Mouse (Mus musculus) neural tube, embryonic 13.5 days (tissue): ENCODE results near the gene Ms4a10. TPM values are rescaled to one million over a fixed set of nuclear protein-coding genes. Genes with fewer than 3 reads are reported as not detected.

Experiments used
- ATAC-seq: fragments of 200-750 bp; cut with Nextera tagmentation; 2 replicates; pipeline ENCODE4 v1.8.0; 2017; ENCODE audit warnings: low read depth, mild to moderate bottlenecking, moderate TSS enrichment, moderate library complexity
- H3K27ac ChIP-seq: fragments of 300-500 bp; sonication (generic); replicated peaks from 2 replicates; pipeline ENCODE4 v1.5.1; 2015; ENCODE audit warnings: moderate library complexity, mild to moderate bottlenecking, inconsistent platforms
- H3K27me3 ChIP-seq: fragments of 300-500 bp; sonication (generic); 2 replicates; pipeline ENCODE4 v1.6.1; 2015; ENCODE audit warnings: mild to moderate bottlenecking, inconsistent platforms
- H3K36me3 ChIP-seq: fragments of 300-500 bp; sonication (generic); 2 replicates; pipeline ENCODE4 v1.6.1; 2015; ENCODE audit warnings: mild to moderate bottlenecking, inconsistent platforms
- H3K4me1 ChIP-seq: fragments of 300-500 bp; sonication (generic); replicated peaks from 2 replicates; pipeline ENCODE4 v1.6.1; 2015; ENCODE audit warnings: inconsistent platforms
- H3K4me2 ChIP-seq: fragments of 300-500 bp; sonication (generic); 2 replicates; pipeline ENCODE4 v1.6.1; 2015; ENCODE audit warnings: inconsistent platforms, mild to moderate bottlenecking, moderate library complexity
- H3K4me3 ChIP-seq: fragments of 300-500 bp; sonication (generic); 2 replicates; pipeline ENCODE4 v1.5.1; 2015; ENCODE audit warnings: mild to moderate bottlenecking, inconsistent platforms
- H3K9ac ChIP-seq: fragments of 300-500 bp; sonication (generic); 2 replicates; pipeline ENCODE4 v1.6.1; 2015; ENCODE audit warnings: moderate library complexity, mild to moderate bottlenecking, inconsistent platforms
- H3K9me3 ChIP-seq: fragments of 300-500 bp; sonication (generic); 2 replicates; pipeline ENCODE4 v1.6.1; 2016; ENCODE audit warnings: inconsistent platforms
- WGBS: fragments of 180-500 bp; shearing (Covaris S2); methylation state at CpG from one replicate; pipeline ENCODE4 v1.1.7; 2015; 5-methylcytosine and 5-hydroxymethylcytosine counted together
- polyA plus RNA-seq: library from polyadenylated mRNA; unstranded; fragments of >200 nt; fragmentation: Nextera tagmentation; extraction: Ambion mirVana; gene quantifications from 2 replicates; pipeline ENCODE4 v1.2.1, GENCODE M21; 2015

Ms4a10 gene
- not detected in 2 replicates for polyA plus RNA-seq

- Histone ChIP-seq H3K4me1 (0 out of 2 replicates have a peak, but pooled peaks cover under 1% of the 10 kb centered on the region), H3K4me3 (no peak within 1 kb of the TSS), H3K27ac (no peak within 1 kb of the TSS), H3K9ac (no peak within 1 kb of the TSS), H3K36me3 (no peaks in the 10 kb centered on the region), H3K9me3 (0 out of 2 replicates have a peak, but pooled peaks cover 3% of the 10 kb centered on the region), H3K27me3 (no peaks in the 10 kb centered on the region), H3K4me2 (no peak within 1 kb of the TSS)
- no peak for ATAC-seq
- 71% methylated on average over 4 of the region's 4 CpGs for WGBS
Observed at GRCm38 (mm10) chr19:10974238-10974865, at the start of gene Ms4a10. Gene Ms4a10 (minus strand): TSS chr19:10974670.

- no peaks in the 10 kb centered on the region for H3K36me3 ChIP-seq
- H3K27ac ChIP-seq: no peak overlapping the region
- no peak for ATAC-seq
- H3K9me3 ChIP-seq: no peaks in the 10 kb centered on the region
- H3K4me3 ChIP-seq: no peak overlapping the region
- no peaks in the 10 kb centered on the region for H3K4me1 ChIP-seq
- no peak overlapping the region for H3K9ac ChIP-seq
- H3K4me2 ChIP-seq: no peak overlapping the region
- no peaks in the 10 kb centered on the region for H3K27me3 ChIP-seq
Observed at GRCm38 (mm10) chr19:11022382-11022781, 47.9 kb upstream of the Ms4a10 start.

GRCm38 (mm10) chr19:11017891-11018290, 43.4 kb upstream of the Ms4a10 start, which contains the start of gene Ms4a18:
Gene Ms4a18 (minus strand): TSS chr19:11018031.
- Histone ChIP-seq H3K9me3 (no peaks in the 10 kb centered on the region), H3K4me2 (no peak within 1 kb of the TSS), H3K36me3 (no peaks in the 10 kb centered on the region), H3K9ac (no peak within 1 kb of the TSS), H3K27me3 (no peaks in the 10 kb centered on the region), H3K4me3 (no peak within 1 kb of the TSS), H3K4me1 (no peaks in the 10 kb centered on the region), H3K27ac (no peak within 1 kb of the TSS)
- 85% methylated on average over 3 of the region's 3 CpGs for WGBS
- ATAC-seq: no peak

GRCm38 (mm10) chr19:11017251-11017650, 42.8 kb upstream of the Ms4a10 start:
- ATAC-seq: no peak
- Histone ChIP-seq H3K4me3 (no peak overlapping the region), H3K36me3 (no peaks in the 10 kb centered on the region), H3K9ac (no peak overlapping the region), H3K9me3 (no peaks in the 10 kb centered on the region), H3K4me2 (no peak overlapping the region), H3K4me1 (no peaks in the 10 kb centered on the region), H3K27ac (no peak overlapping the region), H3K27me3 (no peaks in the 10 kb centered on the region)
- WGBS: 69% methylated on average over 2 of the region's 2 CpGs

- H3K27ac ChIP-seq: no peak overlapping the region
- H3K9me3 ChIP-seq: no peaks in the 10 kb centered on the region
- no peaks in the 10 kb centered on the region for H3K4me1 ChIP-seq
- no peak overlapping the region for H3K4me2 ChIP-seq
- no peaks in the 10 kb centered on the region for H3K36me3 ChIP-seq
- 86% methylated on average over 1 of the region's 1 CpGs for WGBS
- no peak overlapping the region for H3K9ac ChIP-seq
- no peak overlapping the region for H3K4me3 ChIP-seq
- no peak for ATAC-seq
- H3K27me3 ChIP-seq: no peaks in the 10 kb centered on the region
Observed at GRCm38 (mm10) chr19:11015998-11016397, 41.5 kb upstream of the Ms4a10 start.

- Histone ChIP-seq H3K9ac (no peak overlapping the region), H3K4me1 (no peaks in the 10 kb centered on the region), H3K36me3 (no peaks in the 10 kb centered on the region), H3K9me3 (no peaks in the 10 kb centered on the region), H3K27me3 (no peaks in the 10 kb centered on the region), H3K4me3 (no peak overlapping the region), H3K4me2 (no peak overlapping the region), H3K27ac (no peak overlapping the region)
- no peak for ATAC-seq
Observed at GRCm38 (mm10) chr19:11015468-11015867, 41.0 kb upstream of the Ms4a10 start.

- 90% methylated on average over 7 of the region's 7 CpGs for WGBS
Observed at GRCm38 (mm10) chr19:10993150-10993549, 18.7 kb upstream of the Ms4a10 start, which contains the start of gene Ms4a15. Gene Ms4a15 (minus strand): TSS chr19:10993250.

GRCm38 (mm10) chr19:10991911-10992310, 17.4 kb upstream of the Ms4a10 start:
- Histone ChIP-seq H3K9me3 (no peaks in the 10 kb centered on the region), H3K27ac (no peak overlapping the region), H3K36me3 (no peaks in the 10 kb centered on the region), H3K4me1 (no peaks in the 10 kb centered on the region), H3K9ac (no peak overlapping the region), H3K4me3 (no peak overlapping the region), H3K4me2 (no peak overlapping the region), H3K27me3 (no peaks in the 10 kb centered on the region)
- no peak for ATAC-seq

More at GRCm38 (mm10) chr19:10993150-10993549, 18.7 kb upstream of the Ms4a10 start, which contains the start of gene Ms4a15:
- no peak within 1 kb of the TSS for H3K4me2 ChIP-seq
- no peaks in the 10 kb centered on the region for H3K36me3 ChIP-seq
- no peaks in the 10 kb centered on the region for H3K9me3 ChIP-seq
- H3K9ac ChIP-seq: no peak within 1 kb of the TSS
- no peaks in the 10 kb centered on the region for H3K27me3 ChIP-seq
- H3K4me1 ChIP-seq: no peaks in the 10 kb centered on the region
- no peak for ATAC-seq
- H3K4me3 ChIP-seq: no peak within 1 kb of the TSS
- H3K27ac ChIP-seq: no peak within 1 kb of the TSS

- Histone ChIP-seq H3K4me2 (no peak overlapping the region), H3K36me3 (no peaks in the 10 kb centered on the region), H3K9ac (no peak overlapping the region), H3K4me3 (no peak overlapping the region), H3K9me3 (no peaks in the 10 kb centered on the region), H3K4me1 (no peaks in the 10 kb centered on the region), H3K27me3 (no peaks in the 10 kb centered on the region), H3K27ac (no peak overlapping the region)
- ATAC-seq: no peak
- 61% methylated on average over 1 of the region's 1 CpGs for WGBS
Observed at GRCm38 (mm10) chr19:10990751-10991150, 16.3 kb upstream of the Ms4a10 start.

GRCm38 (mm10) chr19:10988563-10988962, 14.1 kb upstream of the Ms4a10 start:
- H3K36me3 ChIP-seq: no peaks in the 10 kb centered on the region
- ATAC-seq: no peak
- no peaks in the 10 kb centered on the region for H3K4me1 ChIP-seq
- H3K27me3 ChIP-seq: no peaks in the 10 kb centered on the region
- H3K27ac ChIP-seq: no peak overlapping the region
- H3K4me2 ChIP-seq: no peak overlapping the region
- no peak overlapping the region for H3K4me3 ChIP-seq
- H3K9ac ChIP-seq: no peak overlapping the region
- WGBS: 94% methylated on average over 1 of the region's 1 CpGs
- H3K9me3 ChIP-seq: no peaks in the 10 kb centered on the region

- no peaks in the 10 kb centered on the region for H3K36me3 ChIP-seq
- no peak overlapping the region for H3K4me2 ChIP-seq
- no peaks in the 10 kb centered on the region for H3K9me3 ChIP-seq
- H3K27me3 ChIP-seq: no peaks in the 10 kb centered on the region
- no peaks in the 10 kb centered on the region for H3K4me1 ChIP-seq
- H3K4me3 ChIP-seq: no peak overlapping the region
- no peak overlapping the region for H3K27ac ChIP-seq
- no peak for ATAC-seq
- no peak overlapping the region for H3K9ac ChIP-seq
- 93% methylated on average over 4 of the region's 4 CpGs for WGBS
Observed at GRCm38 (mm10) chr19:10985889-10986288, 11.4 kb upstream of the Ms4a10 start.

GRCm38 (mm10) chr19:10984551-10984950, 10.1 kb upstream of the Ms4a10 start:
- no peaks in the 10 kb centered on the region for H3K36me3 ChIP-seq

GRCm38 (mm10) chr19:10983146-10983545, 8.7 kb upstream of the Ms4a10 start:
- no peaks in the 10 kb centered on the region for H3K9me3 ChIP-seq
- H3K36me3 ChIP-seq: no peaks in the 10 kb centered on the region
- WGBS: 27% methylated on average over 14 of the region's 14 CpGs
- no peak for ATAC-seq
- no peak overlapping the region for H3K9ac ChIP-seq
- H3K4me3 ChIP-seq: no peak overlapping the region
- 0 out of 2 replicates have a peak overlapping the region, but pooled peaks have one; percentile 28 for H3K4me2 ChIP-seq
- no peaks in the 10 kb centered on the region for H3K27me3 ChIP-seq
- peaks cover 6% of the 10 kb centered on the region; the same call in 1 of the 2 replicates for H3K4me1 ChIP-seq
- H3K27ac ChIP-seq: no peak overlapping the region

More at GRCm38 (mm10) chr19:10984551-10984950, 10.1 kb upstream of the Ms4a10 start:
- H3K9me3 ChIP-seq: no peaks in the 10 kb centered on the region
- H3K9ac ChIP-seq: no peak overlapping the region
- H3K27me3 ChIP-seq: no peaks in the 10 kb centered on the region
- no peak for ATAC-seq
- no peak overlapping the region for H3K4me3 ChIP-seq
- peaks cover 4% of the 10 kb centered on the region; the same call in 1 of the 2 replicates for H3K4me1 ChIP-seq
- 75% methylated on average over 13 of the region's 13 CpGs for WGBS
- H3K4me2 ChIP-seq: no peak overlapping the region
- H3K27ac ChIP-seq: no peak overlapping the region
